Mouse (Mus musculus) layer of hippocampus, adult 9-11 months (tissue): ENCODE data around the gene Cep55.

ENCODE experiments used
- DNase-seq: peaks from one replicate; pipeline ENCODE4 v3.0.0; 2022

The Cep55 gene

GRCm38 (mm10) chr19:38054720-38055192 is at the start of gene Cep55:
TSS of gene Cep55 (plus strand) at chr19:38055011.
- peak; percentile 96 for DNase-seq

DNA sequence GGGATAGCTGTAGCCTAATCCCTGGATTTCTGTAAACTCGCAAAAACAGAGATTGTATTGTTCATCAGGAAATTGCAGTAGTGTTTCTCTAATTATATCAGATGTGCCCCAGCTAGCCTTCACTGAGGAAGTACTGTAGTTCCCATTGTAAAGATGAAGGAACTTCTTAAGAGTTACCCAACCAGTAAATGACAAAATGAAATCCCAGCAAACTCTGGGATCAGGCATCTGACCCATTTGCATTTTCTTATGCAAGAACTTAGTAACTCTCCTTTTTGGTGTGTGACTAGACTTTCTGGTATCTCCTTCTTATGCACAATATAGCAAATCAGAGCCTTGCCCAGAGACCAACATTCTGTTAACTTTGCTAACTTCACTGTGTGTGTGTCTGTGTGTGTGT is 43.4 kb upstream of the Cep55 start:
- DNase-seq: no peak

- DNase-seq: no peak
These were observed 40.4 kb upstream of the Cep55 start for GRCm38 (mm10) chr19:38014443-38014842.

- peak; percentile 91 for DNase-seq
These were observed 39.5 kb upstream of the Cep55 start for GRCm38 (mm10) chr19:38015180-38015872.

GRCm38 (mm10) chr19:38015873-38016254 is 38.9 kb upstream of the Cep55 start:
- no peak for DNase-seq

- no peak for DNase-seq
These were observed 32.1 kb upstream of the Cep55 start for GRCm38 (mm10) chr19:38022710-38023109.

DNA sequence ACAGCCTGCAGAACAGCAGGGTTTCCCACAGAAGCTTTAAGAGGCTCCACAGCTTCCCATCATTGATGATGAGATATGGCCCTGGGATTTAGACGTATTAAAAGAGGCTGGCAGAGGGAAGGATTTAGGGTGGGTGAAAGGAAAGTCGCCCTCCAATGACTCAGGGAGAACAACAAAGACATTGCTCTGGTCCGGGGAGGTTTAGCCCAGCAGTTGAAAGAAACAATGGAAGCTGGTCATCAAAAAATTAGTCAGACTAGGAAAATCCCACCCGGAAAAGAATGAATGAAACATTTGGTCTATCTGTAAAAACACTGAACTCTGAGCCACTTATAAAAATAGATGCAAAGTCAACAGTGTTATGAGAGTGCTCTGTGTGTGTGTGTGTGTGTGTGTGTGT is 31.2 kb upstream of the Cep55 start:
- no peak for DNase-seq

- no peak for DNase-seq
These were observed 29.4 kb upstream of the Cep55 start for GRCm38 (mm10) chr19:38025254-38026041.

DNA sequence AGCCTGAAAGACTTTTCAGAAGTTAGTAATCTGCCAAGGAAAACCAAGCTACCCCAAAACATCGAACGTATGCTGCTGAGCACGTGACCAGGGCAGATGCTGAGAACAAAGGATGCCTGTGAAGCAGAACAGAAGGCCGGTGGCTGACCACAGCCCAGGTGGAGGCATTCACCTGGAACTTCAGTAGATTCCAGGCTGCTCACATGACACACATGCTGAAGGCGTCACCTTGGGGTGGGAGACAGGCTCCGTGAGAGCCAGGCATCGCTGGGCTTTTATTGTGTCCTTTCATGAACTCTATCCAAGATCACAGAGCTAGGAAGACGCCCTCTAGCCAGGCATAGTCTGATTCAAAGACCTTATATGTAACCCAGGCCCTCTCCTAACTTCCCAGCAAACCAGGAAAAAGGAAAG is 28.6 kb upstream of the Cep55 start:
- DNase-seq: no peak

DNA sequence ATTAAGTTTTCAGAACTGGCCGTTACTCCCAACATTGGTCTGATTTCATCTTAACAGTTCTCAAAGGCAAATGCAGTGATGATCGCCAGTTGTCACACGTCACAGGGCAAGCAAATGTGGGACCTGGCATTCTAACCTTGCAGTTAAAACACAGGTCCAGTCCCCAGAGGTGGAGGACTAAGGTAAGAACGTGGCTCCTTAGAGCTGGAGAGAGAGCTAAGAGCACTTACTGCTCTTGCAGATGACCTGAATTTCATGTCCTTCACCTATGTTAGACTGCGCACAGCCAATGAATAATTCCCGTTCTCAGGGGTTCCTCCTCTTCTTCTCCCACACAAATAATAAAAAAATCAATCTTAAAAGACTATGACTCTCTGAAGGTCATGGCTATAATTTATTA is 27.4 kb upstream of the Cep55 start:
- no peak for DNase-seq

DNA sequence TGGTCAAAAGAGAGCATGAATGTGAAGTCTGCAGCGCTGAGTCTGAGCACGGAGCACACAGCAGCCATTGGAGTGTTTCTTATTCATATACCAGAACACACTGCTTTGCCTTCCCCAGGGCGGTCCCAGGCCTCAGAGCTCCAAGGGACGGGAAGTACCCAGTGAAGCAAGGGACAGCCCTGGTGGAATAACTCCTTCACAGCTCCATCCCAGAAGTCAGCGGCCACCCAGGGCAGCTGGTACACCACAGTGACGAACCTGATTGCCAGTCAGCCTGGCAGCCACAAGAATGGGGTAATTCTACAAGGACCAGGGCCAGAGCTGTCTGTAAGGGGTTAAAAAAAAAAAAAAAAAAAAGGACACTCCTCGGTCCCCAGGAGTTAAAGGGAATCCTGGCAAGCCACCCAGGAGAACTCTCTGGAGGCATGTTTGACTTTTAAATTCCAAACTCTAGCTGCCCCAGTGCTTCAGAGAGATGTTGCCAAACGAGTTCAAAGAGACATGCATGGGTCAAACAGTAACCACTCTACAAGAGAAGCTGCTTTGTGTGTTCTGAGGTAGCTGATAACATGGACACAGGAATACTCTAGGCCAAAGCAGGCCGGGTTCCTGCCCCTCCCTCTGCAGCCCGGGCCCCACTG is 26.8 kb upstream of the Cep55 start:
- no peak for DNase-seq

DNA sequence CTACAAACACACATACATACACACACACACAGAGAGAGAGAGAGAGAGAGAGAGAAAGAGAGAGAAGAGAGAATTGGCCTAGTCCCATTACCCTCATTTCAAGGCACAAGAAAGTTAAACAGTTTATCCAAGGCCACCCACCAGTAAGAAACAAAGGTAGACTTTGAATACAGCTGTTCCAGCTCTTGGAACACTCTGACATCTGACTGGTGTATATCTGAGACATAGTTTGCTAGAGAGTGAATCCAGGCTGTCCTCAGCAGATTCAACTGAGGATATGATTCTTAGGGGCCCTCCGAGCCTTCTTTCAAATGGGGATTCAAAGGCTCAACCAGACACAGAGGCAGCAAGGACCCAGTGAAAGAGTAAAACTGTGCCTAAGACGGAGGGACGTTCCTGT is 25.5 kb upstream of the Cep55 start:
- DNase-seq: no peak

DNA sequence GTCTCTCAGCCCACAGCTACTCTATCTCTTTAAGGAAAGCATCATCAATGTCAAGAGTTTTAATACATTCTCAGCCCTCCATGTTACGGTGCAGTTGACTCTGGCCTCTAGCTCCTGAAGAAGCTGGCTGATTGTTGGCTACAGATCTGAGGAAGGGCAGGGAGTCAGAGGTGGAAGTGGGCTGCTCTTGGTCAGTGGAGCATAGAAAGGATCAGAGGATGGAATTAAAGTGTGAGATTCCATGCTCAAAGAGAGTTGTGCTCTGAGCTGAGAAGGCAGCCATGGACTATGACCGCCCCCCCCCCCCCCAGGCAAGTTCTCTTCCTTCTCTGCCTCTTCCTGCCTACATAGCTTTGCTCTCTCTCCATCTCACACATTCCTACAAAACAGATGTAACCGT is 24.9 kb upstream of the Cep55 start:
- DNase-seq: no peak

- DNase-seq: peak; percentile 17
These were observed 24.1 kb upstream of the Cep55 start for GRCm38 (mm10) chr19:38030673-38031137.

- no peak for DNase-seq
These were observed 23.7 kb upstream of the Cep55 start for GRCm38 (mm10) chr19:38031144-38031543.

DNA sequence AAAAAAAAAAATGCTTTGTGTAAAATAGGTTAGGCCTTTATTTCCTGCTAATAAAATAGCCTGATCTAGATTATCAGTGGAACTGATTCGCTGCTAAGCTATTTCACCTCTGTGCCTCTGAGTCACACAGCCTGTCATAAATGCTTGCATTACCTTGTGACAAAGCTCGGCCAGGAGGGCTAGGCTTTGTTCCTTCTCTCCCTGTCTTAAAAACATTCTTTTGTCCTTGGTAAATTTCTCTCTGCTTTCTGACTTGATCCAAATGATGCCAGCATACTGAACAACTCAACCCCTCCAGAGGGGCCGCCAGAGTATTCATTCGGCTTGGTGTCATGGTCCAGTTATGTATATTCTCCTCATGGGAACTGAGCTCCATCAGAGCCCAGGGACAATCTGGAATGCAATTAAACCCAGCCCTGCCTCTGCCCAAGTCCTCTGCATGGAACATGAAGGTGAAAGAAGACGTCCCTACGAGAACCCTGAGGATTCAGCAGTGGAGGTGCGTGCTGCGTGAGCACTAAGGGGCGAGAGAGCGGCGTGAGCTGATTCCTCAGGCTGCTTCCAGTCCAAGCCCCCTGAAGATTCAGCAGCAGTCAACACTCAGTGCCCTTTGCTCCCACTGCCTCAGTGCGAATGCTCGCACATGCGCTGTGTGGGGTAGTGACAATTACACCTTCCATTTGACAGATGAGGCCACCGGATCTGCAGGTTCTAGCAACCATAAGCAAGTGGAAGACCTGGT is 21.6 kb upstream of the Cep55 start:
- no peak for DNase-seq

- no peak for DNase-seq
These were observed 21.1 kb upstream of the Cep55 start for GRCm38 (mm10) chr19:38033735-38034057.

- DNase-seq: no peak
These were observed 20.1 kb upstream of the Cep55 start for GRCm38 (mm10) chr19:38034696-38035095.

GRCm38 (mm10) chr19:38035766-38036165 is 19.0 kb upstream of the Cep55 start:
- no peak for DNase-seq

GRCm38 (mm10) chr19:38038267-38038666 is 16.5 kb upstream of the Cep55 start:
- DNase-seq: no peak

- DNase-seq: no peak
These were observed 12.5 kb upstream of the Cep55 start for GRCm38 (mm10) chr19:38042261-38042722.

GRCm38 (mm10) chr19:38043281-38043981 is 11.4 kb upstream of the Cep55 start, which contains the start of gene Myof:
TSS of gene Myof (minus strand) at chr19:38043577.
- DNase-seq: no peak
